Mouse (Mus musculus): ENCODE measurements around the gene Stard3.

DNA sequence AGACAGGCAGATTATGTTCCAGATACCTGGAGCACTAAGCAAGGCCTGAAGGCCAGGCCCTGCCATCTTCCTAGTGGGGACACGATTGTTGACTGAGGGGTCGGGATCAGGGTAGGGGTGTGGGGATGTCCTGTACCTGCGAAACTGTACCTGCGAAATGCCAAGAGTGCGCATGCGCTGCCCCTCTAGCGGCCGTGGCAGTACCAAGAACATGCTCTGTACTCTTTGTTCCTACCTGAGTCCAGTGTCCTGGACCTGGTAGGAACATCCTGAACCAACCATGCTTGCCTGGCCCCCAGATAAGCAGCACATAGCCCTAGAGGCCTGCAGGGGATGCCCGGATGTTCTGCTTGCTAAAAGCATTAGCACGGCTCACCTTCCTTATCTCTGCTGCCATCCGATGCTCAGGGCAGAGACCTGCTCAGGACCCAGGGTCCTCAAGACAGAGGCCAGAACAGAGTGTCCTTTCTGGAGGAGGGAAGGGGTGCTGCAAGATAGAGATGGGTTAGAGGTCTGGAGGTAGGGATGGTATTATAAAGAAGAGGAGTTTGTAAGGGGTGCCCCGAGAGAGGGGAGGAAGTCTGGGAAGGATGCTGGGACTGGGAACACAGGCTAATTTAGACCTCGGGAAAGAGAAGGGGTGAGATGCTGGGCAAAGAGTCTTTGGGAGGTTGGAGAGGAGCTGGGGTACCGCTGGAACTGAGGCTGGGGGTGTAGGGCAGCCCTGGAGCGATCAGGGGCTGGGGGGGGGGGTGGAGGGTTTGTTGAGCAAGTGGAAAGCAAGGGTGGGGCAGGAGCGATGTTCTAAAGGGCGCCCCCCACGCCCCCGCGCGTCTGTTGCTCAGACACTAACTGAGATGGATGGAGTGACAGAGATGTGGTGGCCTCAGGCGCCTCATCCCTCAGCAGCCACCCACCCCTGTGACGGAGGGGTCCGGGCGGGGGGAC is 27.7 kb downstream of the Stard3 start, which contains the start of gene Pnmt:
- TF ChIP-seq CTCF (IDR thresholded peaks at IDR 0.05; ENCODE audit: borderline replicate concordance, insufficient read depth, low read length) (no peak), POLR2A (IDR thresholded peaks at IDR 0.05; ENCODE audit: low read depth, low read length) (no peak)
